Mouse (Mus musculus): Measurements from ENCODE around the gene Tm2d3. TPM values are rescaled to one million over a fixed set of nuclear protein-coding genes. Genes with fewer than 3 reads are reported as not detected.

The Tm2d3 gene
- total and polyA plus RNA-seq, 3 experiments: 21.2 to 51.2 (median 24.0) TPM

- Histone ChIP-seq H3K4me1 (ENCODE audit: control insufficient read depth, insufficient read depth, low read length) (no peaks in the 10 kb centered on the region), H3K36me3 (ENCODE audit: control insufficient read depth, insufficient read depth, low read length) (no peaks in the 10 kb centered on the region; the same call in 1 of the 2 replicates), H3K27me3 (ENCODE audit: control insufficient read depth, insufficient read depth, low read length) (no peaks in the 10 kb centered on the region), H3K9ac (ENCODE audit: low read depth, low read length) (no peak overlapping the region), H3K27ac (no peak overlapping the region), H3K4me3 (no peak overlapping the region), H3K79me2 (replicated peaks; ENCODE audit: control insufficient read depth, insufficient read depth, low read length) (no peaks in the 10 kb centered on the region)
- TF ChIP-seq POLR2A (IDR thresholded peaks at IDR 0.05; ENCODE audit: insufficient read depth, low read depth, low read length) (no peak), CTCF (IDR thresholded peaks at IDR 0.05) (no peak), EP300 (IDR thresholded peaks at IDR 0.05; ENCODE audit: insufficient read depth, low read depth, low read length) (no peak)
- no peak for DNase-seq
- WGBS: 86% methylated on average over 4 of the region's 4 CpGs
- intact Hi-C loops (cut with DNase I): no loop called here
Measured at GRCm38 (mm10) chr7:65650662-65651061, 40.3 kb upstream of the Tm2d3 start.

- WGBS: 92% methylated on average over 2 of the region's 2 CpGs
- H3K4me3 ChIP-seq: no peak overlapping the region
- no peak for DNase-seq
- no peaks in the 10 kb centered on the region for H3K4me1 ChIP-seq (ENCODE audit: control insufficient read depth, insufficient read depth, low read length)
- no peaks in the 10 kb centered on the region for H3K79me2 ChIP-seq (replicated peaks; ENCODE audit: control insufficient read depth, insufficient read depth, low read length)
- no peak overlapping the region for H3K9ac ChIP-seq (ENCODE audit: low read depth, low read length)
- no peaks in the 10 kb centered on the region for H3K36me3 ChIP-seq (ENCODE audit: control insufficient read depth, insufficient read depth, low read length)
- no peaks in the 10 kb centered on the region for H3K27me3 ChIP-seq (ENCODE audit: control insufficient read depth, insufficient read depth, low read length)
- no peak overlapping the region for H3K27ac ChIP-seq
- no peak for TF ChIP-seq CTCF (IDR thresholded peaks at IDR 0.05)
- no peak for TF ChIP-seq EP300 (IDR thresholded peaks at IDR 0.05; ENCODE audit: insufficient read depth, low read depth, low read length)
- no peak for TF ChIP-seq POLR2A (IDR thresholded peaks at IDR 0.05; ENCODE audit: insufficient read depth, low read depth, low read length)
- intact Hi-C loops (cut with DNase I): no loop called here
Measured at GRCm38 (mm10) chr7:65657490-65658120, 33.4 kb upstream of the Tm2d3 start.

- Histone ChIP-seq H3K4me1 (ENCODE audit: control insufficient read depth, insufficient read depth, low read length) (no peaks in the 10 kb centered on the region), H3K4me3 (no peak overlapping the region), H3K36me3 (ENCODE audit: control insufficient read depth, insufficient read depth, low read length) (no peaks in the 10 kb centered on the region), H3K9ac (ENCODE audit: low read depth, low read length) (no peak overlapping the region), H3K79me2 (replicated peaks; ENCODE audit: control insufficient read depth, insufficient read depth, low read length) (no peaks in the 10 kb centered on the region), H3K27me3 (ENCODE audit: control insufficient read depth, insufficient read depth, low read length) (no peaks in the 10 kb centered on the region), H3K27ac (no peak overlapping the region)
- DNase-seq: no peak
- TF ChIP-seq POLR2A (IDR thresholded peaks at IDR 0.05; ENCODE audit: insufficient read depth, low read depth, low read length): no peak
- no peak for TF ChIP-seq CTCF (IDR thresholded peaks at IDR 0.05)
- no peak for TF ChIP-seq EP300 (IDR thresholded peaks at IDR 0.05; ENCODE audit: insufficient read depth, low read depth, low read length)
- WGBS: 84% methylated on average over 11 of the region's 11 CpGs
- intact Hi-C loops (cut with DNase I): no loop called here
Measured at GRCm38 (mm10) chr7:65663225-65663790, 27.7 kb upstream of the Tm2d3 start.

- Histone ChIP-seq H3K9ac (ENCODE audit: low read depth, low read length) (no peak overlapping the region), H3K36me3 (ENCODE audit: control insufficient read depth, insufficient read depth, low read length) (no peaks in the 10 kb centered on the region), H3K27ac (no peak overlapping the region), H3K4me3 (no peak overlapping the region), H3K4me1 (ENCODE audit: control insufficient read depth, insufficient read depth, low read length) (no peaks in the 10 kb centered on the region), H3K79me2 (replicated peaks; ENCODE audit: control insufficient read depth, insufficient read depth, low read length) (no peaks in the 10 kb centered on the region), H3K27me3 (ENCODE audit: control insufficient read depth, insufficient read depth, low read length) (no peaks in the 10 kb centered on the region)
- intact Hi-C loops (cut with DNase I): no loop called here
- no peak for DNase-seq
- WGBS: 36% methylated on average over 14 of the region's 14 CpGs
- no peak for TF ChIP-seq CTCF (IDR thresholded peaks at IDR 0.05)
- TF ChIP-seq EP300 (IDR thresholded peaks at IDR 0.05; ENCODE audit: insufficient read depth, low read depth, low read length): no peak
- no peak for TF ChIP-seq POLR2A (IDR thresholded peaks at IDR 0.05; ENCODE audit: insufficient read depth, low read depth, low read length)
Measured at GRCm38 (mm10) chr7:65663886-65664285, 27.1 kb upstream of the Tm2d3 start.

GRCm38 (mm10) chr7:65667491-65667890, 23.5 kb upstream of the Tm2d3 start:
- no peaks in the 10 kb centered on the region for H3K36me3 ChIP-seq (ENCODE audit: control insufficient read depth, insufficient read depth, low read length)
- no peak overlapping the region for H3K27ac ChIP-seq
- intact Hi-C loops (cut with DNase I): no loop called here
- no peak for DNase-seq
- no peaks in the 10 kb centered on the region for H3K27me3 ChIP-seq (ENCODE audit: control insufficient read depth, insufficient read depth, low read length)
- WGBS: 79% methylated on average over 6 of the region's 6 CpGs
- no peaks in the 10 kb centered on the region for H3K79me2 ChIP-seq (replicated peaks; ENCODE audit: control insufficient read depth, insufficient read depth, low read length)
- no peak overlapping the region for H3K9ac ChIP-seq (ENCODE audit: low read depth, low read length)
- TF ChIP-seq EP300 (IDR thresholded peaks at IDR 0.05; ENCODE audit: insufficient read depth, low read depth, low read length) (no peak), CTCF (IDR thresholded peaks at IDR 0.05) (no peak), POLR2A (IDR thresholded peaks at IDR 0.05; ENCODE audit: insufficient read depth, low read depth, low read length) (no peak)
- no peak overlapping the region for H3K4me3 ChIP-seq
- no peaks in the 10 kb centered on the region for H3K4me1 ChIP-seq (ENCODE audit: control insufficient read depth, insufficient read depth, low read length)

- Histone ChIP-seq H3K27me3 (ENCODE audit: control insufficient read depth, insufficient read depth, low read length) (no peaks in the 10 kb centered on the region), H3K27ac (no peak overlapping the region), H3K9ac (ENCODE audit: low read depth, low read length) (no peak overlapping the region), H3K36me3 (ENCODE audit: control insufficient read depth, insufficient read depth, low read length) (no peaks in the 10 kb centered on the region), H3K79me2 (replicated peaks; ENCODE audit: control insufficient read depth, insufficient read depth, low read length) (no peaks in the 10 kb centered on the region), H3K4me1 (ENCODE audit: control insufficient read depth, insufficient read depth, low read length) (no peaks in the 10 kb centered on the region), H3K4me3 (no peak overlapping the region)
- intact Hi-C loops (cut with DNase I): no loop called here
- no peak for TF ChIP-seq POLR2A (IDR thresholded peaks at IDR 0.05; ENCODE audit: insufficient read depth, low read depth, low read length)
- no peak for TF ChIP-seq CTCF (IDR thresholded peaks at IDR 0.05)
- TF ChIP-seq EP300 (IDR thresholded peaks at IDR 0.05; ENCODE audit: insufficient read depth, low read depth, low read length): no peak
- WGBS: 74% methylated on average over 10 of the region's 10 CpGs
- no peak for DNase-seq
Measured at GRCm38 (mm10) chr7:65678050-65678449, 12.9 kb upstream of the Tm2d3 start.

Data from heart, adult 2 months (tissue).